Mouse (Mus musculus): ENCODE measurements at regions not wholly inside any gene's neighbourhood (a gene's known extent, or its start where the extent isn't known, plus 50 kb on each side); places are given as distances from the start of the nearest gene placed in this dataset.

- intact Hi-C loops (cut with DNase I): no loop called here
- DNase-seq: peak; percentile 43 to 65
Observed at GRCm38 (mm10) chr7:68580650-68581049, 168.4 kb downstream of the Arrdc4 start.

GRCm38 (mm10) chr7:68579666-68580065 is 169.4 kb downstream of the Arrdc4 start:
- peak; percentile 83 to 92 for DNase-seq
- intact Hi-C loops (cut with DNase I): loop anchor here (1.0 to 5.0 kb wide), 5 partner anchors 71 to 251 kb away; no protein-coding TSS in a partner anchor

- intact Hi-C loops (cut with DNase I): loop anchor here (1.0 to 5.0 kb wide), 5 partner anchors 72 to 251 kb away; no protein-coding TSS in a partner anchor
Observed at GRCm38 (mm10) chr7:68579216-68579615, 169.8 kb downstream of the Arrdc4 start.

GRCm38 (mm10) chr7:68571315-68571714 is 177.7 kb downstream of the Arrdc4 start:
- intact Hi-C loops (cut with DNase I): no loop called here
- DNase-seq: no peak

More at GRCm38 (mm10) chr7:68579216-68579615, 169.8 kb downstream of the Arrdc4 start:
- DNase-seq: no peak

- no peak for DNase-seq
- intact Hi-C loops (cut with DNase I): no loop called here
Observed at GRCm38 (mm10) chr7:68568127-68568510, 180.9 kb downstream of the Arrdc4 start.

GRCm38 (mm10) chr7:68567452-68568126 is 181.5 kb downstream of the Arrdc4 start:
- intact Hi-C loops (cut with DNase I): no loop called here
- DNase-seq: no peak

DNA sequence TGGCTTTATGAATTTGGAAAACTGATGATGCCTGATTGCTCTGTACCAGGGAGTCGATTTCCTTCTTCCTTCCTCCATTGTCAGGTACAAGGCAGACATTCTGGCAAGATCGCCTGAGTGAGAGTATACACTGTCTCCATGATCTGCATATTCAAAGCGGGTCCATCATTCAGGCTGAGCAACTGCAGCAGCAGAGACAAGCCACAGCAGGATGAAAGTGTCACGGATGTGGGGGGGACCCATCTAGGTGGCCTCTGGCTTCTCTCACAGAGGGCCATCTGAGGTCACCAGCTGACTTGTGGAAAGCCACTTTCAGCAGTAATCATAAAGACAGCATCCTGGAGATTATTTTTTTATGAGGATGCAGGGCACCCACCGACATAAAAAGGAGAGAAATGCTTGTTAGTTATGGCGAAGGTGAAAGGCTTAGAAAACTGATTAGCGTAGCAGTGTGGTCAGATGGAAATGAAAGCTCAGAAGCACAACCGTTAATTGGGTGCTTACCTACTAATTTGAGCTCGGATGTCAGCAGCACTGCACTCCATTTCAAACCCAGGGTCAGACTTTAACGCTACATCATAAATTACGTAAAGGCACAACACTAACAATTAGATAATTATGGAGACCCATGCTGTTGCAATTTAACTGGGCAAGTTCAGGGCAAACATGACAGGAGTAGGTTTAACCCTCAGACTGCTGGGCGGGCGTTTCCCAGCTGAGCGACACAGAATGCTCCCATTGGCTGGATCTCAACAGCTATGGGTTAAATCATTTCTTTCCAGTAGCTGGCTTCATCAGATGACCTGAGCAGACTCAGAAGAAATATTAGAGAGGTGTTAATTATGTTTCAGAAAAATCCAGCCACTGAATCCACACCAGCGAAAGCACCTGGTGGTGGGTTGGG is 189.3 kb downstream of the Arrdc4 start:
- intact Hi-C loops (cut with DNase I): no loop called here
- DNase-seq: no peak

DNA sequence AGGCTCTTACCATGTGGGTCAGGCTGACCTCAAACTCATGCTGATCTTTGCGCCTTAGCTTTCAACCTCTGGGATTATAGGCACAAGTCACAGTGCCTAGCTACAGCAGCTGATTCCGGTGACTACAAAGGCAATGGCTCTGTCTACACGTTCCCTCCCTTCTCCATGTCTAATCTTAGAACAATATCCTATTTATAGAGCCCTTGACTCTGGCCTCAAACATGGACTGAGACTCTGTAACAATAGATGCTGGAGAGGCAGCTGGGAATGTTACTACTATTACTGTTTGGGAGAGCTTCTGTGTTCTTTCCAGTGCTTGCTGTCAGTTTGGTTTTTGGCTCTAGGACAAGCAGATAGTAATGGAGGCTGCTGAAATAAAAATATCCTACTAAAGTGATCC is 198.7 kb downstream of the Arrdc4 start:
- intact Hi-C loops (cut with DNase I): no loop called here
- peak; percentile 29 to 31 for DNase-seq

GRCm38 (mm10) chr7:68548176-68548575 is 200.9 kb downstream of the Arrdc4 start:
- no peak for DNase-seq
- intact Hi-C loops (cut with DNase I): no loop called here

- intact Hi-C loops (cut with DNase I): no loop called here
- no peak for DNase-seq
Observed at GRCm38 (mm10) chr7:68544136-68544535, 204.9 kb downstream of the Arrdc4 start.

DNA sequence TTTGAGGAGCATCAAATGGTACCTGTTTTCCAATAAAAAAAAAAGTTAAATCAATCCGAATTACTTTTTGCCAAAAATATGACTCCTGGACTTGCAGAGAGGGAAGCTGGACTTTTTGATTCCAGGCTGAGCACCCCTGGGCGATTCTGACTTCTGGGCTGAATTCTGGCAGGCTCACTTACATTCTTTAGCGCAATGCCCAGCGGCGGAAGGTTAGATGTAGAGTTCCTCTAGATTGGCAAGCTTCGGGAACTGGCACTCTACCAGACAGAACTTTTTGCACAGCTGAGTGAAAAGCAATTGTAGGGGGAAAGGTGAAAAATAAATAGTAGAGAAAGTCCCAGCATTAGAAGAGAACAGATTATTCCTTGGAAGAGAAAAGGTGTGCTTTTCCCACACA is 235.5 kb downstream of the Fam169b start:
- intact Hi-C loops (cut with DNase I): no loop called here
- DNase-seq: peak; percentile 21 to 25

- intact Hi-C loops (cut with DNase I): no loop called here
- DNase-seq: no peak
Observed at GRCm38 (mm10) chr7:68491143-68491810, 217.6 kb downstream of the Fam169b start.

DNA sequence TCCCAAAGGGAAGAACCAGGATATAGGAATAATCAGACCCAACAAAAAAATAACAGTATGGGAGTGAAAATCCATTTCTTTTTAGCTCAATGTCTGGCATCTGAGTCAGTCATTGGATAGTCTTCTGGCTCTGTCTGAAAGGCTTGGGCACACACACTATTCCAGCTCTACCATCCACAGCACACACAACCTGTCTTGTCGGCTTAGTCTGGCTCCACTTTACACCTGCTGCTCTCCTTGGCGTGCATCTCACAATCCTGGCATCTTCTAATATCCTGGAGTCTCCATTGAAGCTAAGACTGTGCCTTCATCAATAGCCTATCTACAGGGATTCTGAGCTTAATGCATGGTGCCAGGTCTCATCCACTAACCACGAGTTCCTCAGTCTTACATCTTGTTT is 213.0 kb downstream of the Fam169b start:
- intact Hi-C loops (cut with DNase I): no loop called here
- DNase-seq: no peak

- intact Hi-C loops (cut with DNase I): no loop called here
Observed at GRCm38 (mm10) chr7:68482553-68482952, 208.9 kb downstream of the Fam169b start.

DNA sequence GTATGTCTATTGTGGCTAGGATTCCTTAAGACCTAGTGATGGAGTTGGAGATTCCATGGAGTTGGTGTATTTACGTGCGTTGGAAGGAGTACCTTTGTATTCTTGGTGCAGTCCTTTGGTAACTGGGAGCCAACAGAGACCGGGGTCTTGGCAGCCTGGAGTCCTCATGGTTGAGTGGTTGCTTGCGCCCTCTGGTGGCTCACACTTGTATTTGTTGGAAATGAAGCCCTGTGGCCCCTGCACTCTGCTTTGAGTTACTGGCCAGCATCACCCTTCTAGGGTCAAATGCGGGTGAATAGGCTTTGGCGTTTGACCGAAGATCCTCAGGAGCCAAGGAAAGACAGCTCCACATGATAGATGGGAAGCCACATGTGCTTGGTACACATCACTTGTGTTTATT is 207.1 kb downstream of the Fam169b start:
- intact Hi-C loops (cut with DNase I): loop anchor here (1.0 kb wide), 1 partner anchor 106 kb away; no protein-coding TSS in a partner anchor
- peak; percentile 57 to 74 for DNase-seq

More at GRCm38 (mm10) chr7:68482553-68482952, 208.9 kb downstream of the Fam169b start:
- DNase-seq: no peak

DNA sequence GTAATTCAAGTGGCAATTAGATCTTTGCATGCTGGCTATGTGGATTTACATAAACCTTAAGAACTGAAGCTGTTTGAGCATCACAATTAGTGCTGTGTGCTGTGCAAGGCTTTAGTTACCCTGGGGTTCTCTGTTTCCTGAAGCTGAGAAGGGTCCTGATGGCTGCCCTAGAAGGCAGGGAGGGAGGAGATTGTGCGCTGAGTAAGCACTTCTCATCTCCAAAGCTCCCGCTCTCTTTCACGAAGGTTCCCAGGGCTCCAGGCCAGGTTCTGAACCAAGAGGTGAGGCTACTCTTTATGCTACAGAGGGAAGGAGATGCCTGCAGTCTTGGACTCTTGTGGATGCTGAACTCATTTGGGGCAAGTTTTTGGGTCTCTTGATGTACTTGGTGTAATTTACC is 206.7 kb downstream of the Fam169b start:
- intact Hi-C loops (cut with DNase I): loop anchor here (1.0 kb wide), 1 partner anchor 106 kb away; no protein-coding TSS in a partner anchor

DNA sequence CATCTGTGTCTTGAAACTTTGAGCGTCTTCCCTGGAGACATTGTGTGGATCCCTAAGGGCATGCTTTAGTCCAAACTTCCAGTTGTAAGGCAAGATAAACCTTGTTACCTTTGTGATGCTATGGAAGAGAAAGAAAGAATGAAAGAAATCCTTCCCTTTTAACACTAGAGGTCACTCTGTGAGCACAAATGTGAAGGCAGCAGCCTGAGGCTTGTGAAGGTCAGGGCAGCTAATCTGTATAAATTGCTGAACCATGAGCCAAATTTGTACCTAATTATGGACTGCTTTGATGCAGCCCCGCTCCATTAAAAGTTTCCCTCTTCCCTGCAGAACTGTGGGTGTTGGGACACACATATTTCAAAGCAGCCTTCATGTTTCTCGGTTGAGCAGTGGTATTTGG is 204.4 kb downstream of the Fam169b start:
- DNase-seq: peak; percentile 7 to 14
- intact Hi-C loops (cut with DNase I): loop anchor here (2.0 to 5.0 kb wide), 2 partner anchors 101 to 354 kb away; no protein-coding TSS in a partner anchor

More for the DNA sequence above, 206.7 kb downstream of the Fam169b start:
- peak in 1 of 2 experiments; percentile 4 for DNase-seq

- intact Hi-C loops (cut with DNase I): no loop called here
- no peak for DNase-seq
Observed at GRCm38 (mm10) chr7:68472800-68473199, 199.2 kb downstream of the Fam169b start.

DNA sequence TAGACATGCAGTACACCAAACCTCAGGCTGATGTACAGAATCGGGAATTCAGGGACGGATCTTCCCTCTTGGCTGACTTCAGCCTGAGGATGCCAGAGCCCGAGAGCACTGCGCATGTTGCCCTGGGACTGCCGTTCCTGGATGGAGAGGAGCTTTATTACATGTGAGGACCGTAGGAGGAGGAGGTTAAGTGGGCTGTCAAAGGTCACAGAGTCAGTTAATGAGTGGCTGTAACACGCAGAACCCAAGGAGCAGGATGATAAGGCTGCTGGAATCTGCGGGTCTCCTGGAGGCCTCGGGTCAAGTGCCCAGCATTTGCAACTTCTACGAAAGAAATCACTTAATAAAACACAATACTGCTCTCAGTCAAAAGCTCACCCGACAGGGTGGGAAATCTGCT is 197.3 kb downstream of the Fam169b start:
- no peak for DNase-seq
- intact Hi-C loops (cut with DNase I): no loop called here

- intact Hi-C loops (cut with DNase I): no loop called here
- no peak for DNase-seq
Observed at GRCm38 (mm10) chr7:68468574-68468973, 194.9 kb downstream of the Fam169b start.

DNA sequence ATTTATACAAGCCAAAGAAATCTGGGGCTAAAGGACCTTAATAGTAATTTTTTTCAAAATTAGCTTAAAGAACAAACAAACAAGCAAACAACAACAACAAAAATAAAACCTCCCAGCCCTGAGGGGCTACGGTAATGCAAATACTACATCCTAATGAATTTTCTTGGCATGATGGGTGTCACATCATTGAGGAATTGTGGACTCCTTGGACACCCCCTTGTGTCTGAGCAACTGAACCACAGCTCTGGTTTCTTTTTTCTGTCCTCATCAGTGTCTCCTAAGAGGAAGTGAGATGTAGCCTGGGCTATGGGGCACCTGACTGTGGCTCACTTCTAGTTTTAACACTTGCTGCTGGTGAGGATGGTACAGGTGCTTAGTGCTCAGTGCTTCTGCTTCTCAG is 184.2 kb downstream of the Fam169b start:
- intact Hi-C loops (cut with DNase I): no loop called here
- DNase-seq: no peak
